Mouse (Mus musculus) bone marrow, adult 2 months (tissue): ENCODE data around the gene Cnot2. TPM values are rescaled to one million over a fixed set of nuclear protein-coding genes. Genes with fewer than 3 reads are reported as not detected.

Experiments
- H3K27ac ChIP-seq: fragments of 200-500 bp; 2 replicates; pipeline ENCODE4 v1.5.1; 2012; ENCODE audit warnings: low read depth, mild to moderate bottlenecking, control low read depth, inconsistent platforms, low read length; ENCODE audit not compliant: control insufficient read depth, poor library complexity, insufficient read depth
- H3K4me1 ChIP-seq: fragments of 200-500 bp; 2 replicates; pipeline ENCODE4 v1.6.1; 2011; ENCODE audit warnings: low read length; ENCODE audit not compliant: control insufficient read depth, insufficient read depth
- H3K4me3 ChIP-seq: fragments of 200-500 bp; replicated peaks from 2 replicates; pipeline ENCODE3; 2011; ENCODE audit warnings: mild to moderate bottlenecking, low read depth, low read length, control low read depth; ENCODE audit not compliant: control insufficient read depth
- CTCF ChIP-seq: fragments of 200-500 bp; IDR thresholded peaks from 2 replicates; pipeline ENCODE4 v1.5.1; 2011; ENCODE audit warnings: low read length, control low read depth; ENCODE audit not compliant: control insufficient read depth, insufficient read depth
- POLR2A ChIP-seq: fragments of 200-500 bp; IDR thresholded peaks from 2 replicates; pipeline ENCODE4 v1.6.1; 2011; ENCODE audit warnings: low read depth, mild to moderate bottlenecking, control low read depth, low read length, borderline replicate concordance; ENCODE audit not compliant: control insufficient read depth
- WGBS: fragments of 180-500 bp; shearing (Covaris S2); methylation state at CpG from one replicate; pipeline ENCODE4 v1.1.7; 2018; 5-methylcytosine and 5-hydroxymethylcytosine counted together
- polyA plus RNA-seq: library from polyadenylated mRNA; stranded (reverse); fragments of >200 nt; gene quantifications from 2 replicates; pipeline ENCODE4 v1.2.4, GENCODE M21; 2011; ENCODE audit warnings: low replicate concordance; ENCODE audit not compliant: missing spikeins, insufficient read depth, insufficient read length

Gene Cnot2
- polyA plus RNA-seq, 1 experiment = 40.5 TPM

GRCm38 (mm10) chr10:116515158-116515557 lies 66.2 kb downstream of the Cnot2 start:
- TF ChIP-seq POLR2A (no peak), CTCF (no peak)
- 65% methylated on average over 4 of the region's 4 CpGs for WGBS
- Histone ChIP-seq H3K27ac (no peak overlapping the region), H3K4me3 (no peak overlapping the region), H3K4me1 (no peaks in the 10 kb centered on the region)

- Histone ChIP-seq H3K4me1 (no peaks in the 10 kb centered on the region; the same call in 1 of the 2 replicates), H3K27ac (no peak overlapping the region), H3K4me3 (no peak overlapping the region)
- 46% methylated on average over 7 of the region's 7 CpGs for WGBS
- TF ChIP-seq POLR2A = no peak
- TF ChIP-seq CTCF = no peak
Measured at GRCm38 (mm10) chr10:116513254-116513635, 68.1 kb downstream of the Cnot2 start.

- no peak overlapping the region for H3K4me3 ChIP-seq
- 74% methylated on average over 11 of the region's 11 CpGs for WGBS
- H3K27ac ChIP-seq = no peak overlapping the region
- H3K4me1 ChIP-seq = no peaks in the 10 kb centered on the region; the same call in 1 of the 2 replicates
- TF ChIP-seq CTCF (no peak), POLR2A (no peak)
Measured at GRCm38 (mm10) chr10:116512521-116513253, 68.6 kb downstream of the Cnot2 start.

- 40% methylated on average over 7 of the region's 7 CpGs for WGBS
- no peaks in the 10 kb centered on the region; the same call in 1 of the 2 replicates for H3K4me1 ChIP-seq
- H3K4me3 ChIP-seq = no peak overlapping the region
- H3K27ac ChIP-seq = peak overlapping the region; percentile 26; the same call in 1 of the 2 replicates
- TF ChIP-seq POLR2A (no peak), CTCF (no peak)
Measured at GRCm38 (mm10) chr10:116505303-116506014, 75.9 kb downstream of the Cnot2 start.

- TF ChIP-seq CTCF (no peak), POLR2A (no peak)
- Histone ChIP-seq H3K4me3 (no peak overlapping the region), H3K27ac (no peak overlapping the region), H3K4me1 (no peaks in the 10 kb centered on the region)
- WGBS = 96% methylated on average over 3 of the region's 3 CpGs
Measured at GRCm38 (mm10) chr10:116492768-116493167, 88.5 kb downstream of the Cnot2 start.

- no peak overlapping the region for H3K27ac ChIP-seq
- WGBS = 62% methylated on average over 10 of the region's 10 CpGs
- H3K4me3 ChIP-seq = no peak overlapping the region
- TF ChIP-seq POLR2A (no peak), CTCF (no peak)
- H3K4me1 ChIP-seq = no peaks in the 10 kb centered on the region
Measured at GRCm38 (mm10) chr10:116486895-116487747, 94.2 kb downstream of the Cnot2 start.

GRCm38 (mm10) chr10:116481917-116482316 lies 99.4 kb downstream of the Cnot2 start:
- Histone ChIP-seq H3K27ac (no peak overlapping the region), H3K4me1 (no peaks in the 10 kb centered on the region), H3K4me3 (no peak overlapping the region)
- no peak for TF ChIP-seq POLR2A
- TF ChIP-seq CTCF = no peak
- WGBS = 71% methylated on average over 12 of the region's 12 CpGs

GRCm38 (mm10) chr10:116480988-116481387 lies 100.3 kb downstream of the Cnot2 start:
- WGBS = 88% methylated on average over 5 of the region's 5 CpGs
- H3K4me3 ChIP-seq = no peak overlapping the region
- no peak overlapping the region for H3K27ac ChIP-seq
- no peaks in the 10 kb centered on the region for H3K4me1 ChIP-seq
- TF ChIP-seq POLR2A (no peak), CTCF (no peak)
